Comparison of ENCODE assay signal across 16 mouse cellular contexts in genomic region chr2:75689482-75690158, GRCm38 (mm10). TPM values are rescaled to one million over a fixed set of nuclear protein-coding genes. Genes with fewer than 3 reads are reported as not detected.
A peak's percentile ranks its signal among the peaks of the same experiment; 100 is the strongest.
DNase-seq lines count a peak whose midpoint lies in the region; ATAC-seq and TF ChIP-seq lines count a peak whose summit lies in the region.
"Had no signal": no experiment of that assay in that cellular context is flagged by ENCODE, and none has a peak within 500 bp of the region (broad histone marks: within the 10 kb centered on the region; RNA-seq: fewer than 3 reads in every experiment).

No protein-coding gene starts in this region.

- TF ChIP-seq EP300 in liver, postnatal 0 days (IDR thresholded peaks at IDR 0.05; ENCODE audit: low read depth), result no peak

- H3K4me1 ChIP-seq in heart, embryonic 12.5 days (replicated peaks), result peaks cover 79% of the 10 kb centered on the region
- H3K4me1 ChIP-seq in liver, postnatal 0 days (ENCODE audit: insufficient read depth), result peaks cover 32% of the 10 kb centered on the region
- H3K4me1 ChIP-seq in bone marrow, adult 2 months (ENCODE audit: control insufficient read depth, insufficient read depth, low read length), result peaks cover 4% of the 10 kb centered on the region; the same call in 1 of the 2 replicates

- H3K4me2 ChIP-seq in heart, embryonic 12.5 days, result no peak overlapping the region
- no peak overlapping the region for H3K4me2 ChIP-seq in liver, postnatal 0 days (ENCODE audit: low read depth, low read length)
- H3K4me2 ChIP-seq: limb, embryonic 12.5 days; lung, embryonic 14.5 days had no signal

- no peaks in the 10 kb centered on the region for H3K27me3 ChIP-seq in heart, embryonic 12.5 days (replicated peaks)
- no peaks in the 10 kb centered on the region for H3K27me3 ChIP-seq in liver, postnatal 0 days (ENCODE audit: insufficient read depth, low read length)
- H3K27me3 ChIP-seq: limb, embryonic 12.5 days had no signal

- ATAC-seq in heart, embryonic 12.5 days (ENCODE audit: insufficient number of reproducible peaks, low FRiP score), result no peak
- peak; percentile 30; the same call in 1 of the 2 replicates for ATAC-seq in liver, postnatal 0 days
- ATAC-seq: hindbrain, embryonic 16.5 days had no signal

- no peaks in the 10 kb centered on the region for H3K36me3 ChIP-seq in heart, embryonic 12.5 days
- peaks cover 24% of the 10 kb centered on the region for H3K36me3 ChIP-seq in liver, postnatal 0 days (replicated peaks; ENCODE audit: insufficient read depth, low read length)

- TF ChIP-seq POLR2A in bone marrow, adult 2 months (IDR thresholded peaks at IDR 0.05; ENCODE audit: borderline replicate concordance, control insufficient read depth, low read depth, low read length), result no peak

- H3K27ac ChIP-seq in heart, embryonic 12.5 days (ENCODE audit: poor library complexity, severe bottlenecking), result peak overlapping the region; percentile 45; the same call in 1 of the 2 replicates
- H3K27ac ChIP-seq in liver, postnatal 0 days (ENCODE audit: low read depth), result peak overlapping the region; percentile 50; the same call in 1 of the 2 replicates
- H3K27ac ChIP-seq in bone marrow, adult 2 months (ENCODE audit: control insufficient read depth, insufficient read depth, low read depth, low read length, poor library complexity), result peak overlapping the region; percentile 24; the same call in 1 of the 2 replicates
- H3K27ac ChIP-seq: left cerebral cortex, adult 2 months; limb, embryonic 12.5 days had no signal

- WGBS in heart, embryonic 12.5 days, result 79% methylated on average over 10 of the region's 10 CpGs
- WGBS in liver, postnatal 0 days (ENCODE audit: insufficient replicate concordance), result 76% methylated on average over 10 of the region's 10 CpGs
- 79% methylated on average over 10 of the region's 10 CpGs for WGBS in bone marrow, adult 2 months

- H3K9me3 ChIP-seq in heart, embryonic 12.5 days (replicated peaks), result no peaks in the 10 kb centered on the region
- H3K9me3 ChIP-seq in liver, postnatal 0 days (ENCODE audit: low read length), result no peaks in the 10 kb centered on the region
- H3K9me3 ChIP-seq: limb, embryonic 12.5 days had no signal

- no peak for DNase-seq in heart, adult 9 months (ENCODE audit: low spot score in 2 of 2)
- DNase-seq in liver, postnatal 0 days, result no peak
- DNase-seq in liver, result no peak
- DNase-seq in kidney, postnatal 10 days, result peak; percentile 8
- no peak for DNase-seq in cerebellum, adult 9-11 months
- DNase-seq in ovary, postnatal 14 days (ENCODE audit: low spot score), result no peak
- DNase-seq: cerebellum, adult 9-10 months; gastrocnemius, postnatal 36 days; lung, embryonic 14.5 days; right cerebral cortex, postnatal 14 days; thymus, adult 2 months had no signal

- no peak for TF ChIP-seq CTCF in liver, postnatal 0 days (IDR thresholded peaks at IDR 0.05; ENCODE audit: low read depth)
- no peak for TF ChIP-seq CTCF in bone marrow, adult 2 months (IDR thresholded peaks at IDR 0.05; ENCODE audit: control insufficient read depth, insufficient read depth, low read length)

- no peak overlapping the region for H3K9ac ChIP-seq in heart, embryonic 12.5 days
- no peak overlapping the region for H3K9ac ChIP-seq in liver, postnatal 0 days (replicated peaks)
- H3K9ac ChIP-seq: limb, embryonic 12.5 days; lung, embryonic 14.5 days had no signal

- H3K4me3 ChIP-seq in heart, embryonic 12.5 days, result no peak overlapping the region
- H3K4me3 ChIP-seq in liver, postnatal 0 days (ENCODE audit: low read depth, low read length), result no peak overlapping the region
- H3K4me3 ChIP-seq in bone marrow, adult 2 months (replicated peaks; ENCODE audit: control insufficient read depth, low read depth, low read length), result no peak overlapping the region
- H3K4me3 ChIP-seq: left cerebral cortex, adult 2 months; limb, embryonic 12.5 days had no signal

RNA-seq across cellular contexts. Expression of gene Nfe2l2, which starts 14.8 kb away (rescaled TPM):
- polyA plus RNA-seq in heart, embryonic 12.5 days (2016; fragmentation: Nextera tagmentation; extraction: Ambion mirVana), result 47.9 and 48.8 TPM in 2 replicates
- 58.7 and 59.4 TPM in 2 replicates for polyA plus RNA-seq in liver, postnatal 0 days (2015; fragmentation: Nextera tagmentation; extraction: Ambion mirVana)
- polyA plus RNA-seq in bone marrow, adult 2 months (2011; ENCODE audit: insufficient read depth, insufficient read length, low replicate concordance, missing spikeins), result 27.9 and 54.5 TPM in 2 replicates

RNA-seq across cellular contexts. Expression of gene Hnrnpa3, which starts 30.6 kb away (rescaled TPM):
- polyA plus RNA-seq in heart, embryonic 12.5 days (2016; fragmentation: Nextera tagmentation; extraction: Ambion mirVana), result 221 and 233 TPM in 2 replicates
- 86.9 and 90.7 TPM in 2 replicates for polyA plus RNA-seq in liver, postnatal 0 days (2015; fragmentation: Nextera tagmentation; extraction: Ambion mirVana)
- 389 and 408 TPM in 2 replicates for polyA plus RNA-seq in bone marrow, adult 2 months (2011; ENCODE audit: insufficient read depth, insufficient read length, low replicate concordance, missing spikeins)
